Mouse (Mus musculus): ENCODE results near the gene Tbc1d22b.

The Tbc1d22b gene

DNA sequence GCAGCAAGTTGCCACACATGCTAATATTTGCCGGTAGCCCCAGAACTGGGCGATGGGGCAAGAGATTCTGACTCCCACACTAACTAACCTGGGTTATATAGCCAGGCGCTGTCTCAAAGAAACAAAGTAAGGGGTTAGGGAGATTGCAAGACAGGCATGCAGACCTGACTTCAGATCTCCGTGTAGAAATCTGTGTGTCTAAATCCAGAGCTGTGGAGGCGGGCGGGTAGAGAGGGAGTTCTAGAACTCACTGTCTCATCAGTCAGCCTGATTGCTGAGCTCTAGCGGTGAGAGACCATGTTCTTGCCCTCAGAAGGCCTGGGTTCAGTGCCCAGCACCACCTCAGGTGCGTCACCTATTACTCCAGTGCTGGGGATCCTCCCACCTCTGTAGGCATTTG, 73.9 kb downstream of the Tbc1d22b start:
- in situ Hi-C loops (cut with MboI; ENCODE audit: low pct_unique_long_range_greater_than_20kb in 1 of 2, low sequenced_read_pairs in 2 of 2, unreplicated experiment in 1 of 2) = no loop called here

DNA sequence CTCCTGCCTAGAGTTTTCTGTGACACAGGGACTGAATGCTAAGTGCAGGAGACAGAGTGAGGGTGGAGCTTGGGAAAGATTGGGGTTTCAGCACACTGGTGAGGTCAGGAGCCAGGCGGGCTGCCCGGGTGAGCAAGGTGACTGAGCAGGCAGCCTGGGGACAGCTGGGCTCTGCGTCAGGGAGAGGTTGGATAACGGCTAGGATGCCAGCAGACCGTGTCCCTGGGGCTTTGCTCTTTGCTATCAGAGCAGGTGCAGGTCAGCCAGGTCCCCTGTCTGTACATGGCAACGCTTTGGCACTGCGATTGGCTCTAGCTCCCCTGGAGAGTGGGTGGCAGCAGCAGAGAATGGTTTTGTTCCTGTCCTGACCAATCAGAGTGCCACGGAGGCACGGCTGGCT, 77.7 kb downstream of the Tbc1d22b start:
- in situ Hi-C loops (cut with MboI; ENCODE audit: low pct_unique_long_range_greater_than_20kb in 1 of 2, low sequenced_read_pairs in 2 of 2, unreplicated experiment in 1 of 2) = no loop called here

DNA sequence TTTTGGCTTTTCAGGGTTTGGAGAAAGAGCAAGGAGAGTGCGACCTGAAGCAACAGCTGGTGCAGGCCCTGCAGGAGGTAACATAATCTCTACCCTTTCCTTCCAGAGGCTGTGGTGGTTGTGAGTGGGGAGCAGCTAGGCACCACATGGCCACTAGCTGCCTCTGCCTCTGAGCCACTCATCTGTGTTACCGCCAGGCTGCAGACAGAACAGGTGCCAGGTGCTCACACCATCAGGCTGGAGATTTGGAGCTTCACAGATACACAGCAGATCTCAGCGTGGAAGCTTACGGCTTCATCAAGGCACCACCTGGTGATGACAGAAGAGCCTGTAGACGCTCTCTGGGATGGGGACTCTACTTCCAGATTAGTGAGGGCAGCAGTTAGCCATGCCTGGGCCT, 79.4 kb downstream of the Tbc1d22b start:
- in situ Hi-C loops (cut with MboI; ENCODE audit: low pct_unique_long_range_greater_than_20kb in 1 of 2, low sequenced_read_pairs in 2 of 2, unreplicated experiment in 1 of 2) = no loop called here

- in situ Hi-C loops (cut with MboI; ENCODE audit: low pct_unique_long_range_greater_than_20kb in 1 of 2, low sequenced_read_pairs in 2 of 2, unreplicated experiment in 1 of 2) = no loop called here
Observed at GRCm38 (mm10) chr17:29629620-29630019, 80.0 kb downstream of the Tbc1d22b start.

- in situ Hi-C loops (cut with MboI; ENCODE audit: low pct_unique_long_range_greater_than_20kb in 1 of 2, low sequenced_read_pairs in 2 of 2, unreplicated experiment in 1 of 2) = no loop called here
Observed at GRCm38 (mm10) chr17:29632312-29632711, 82.7 kb downstream of the Tbc1d22b start.

- in situ Hi-C loops (cut with MboI; ENCODE audit: low pct_unique_long_range_greater_than_20kb in 1 of 2, low sequenced_read_pairs in 2 of 2, unreplicated experiment in 1 of 2) = no loop called here
Observed at GRCm38 (mm10) chr17:29635492-29635891, 85.9 kb downstream of the Tbc1d22b start.

DNA sequence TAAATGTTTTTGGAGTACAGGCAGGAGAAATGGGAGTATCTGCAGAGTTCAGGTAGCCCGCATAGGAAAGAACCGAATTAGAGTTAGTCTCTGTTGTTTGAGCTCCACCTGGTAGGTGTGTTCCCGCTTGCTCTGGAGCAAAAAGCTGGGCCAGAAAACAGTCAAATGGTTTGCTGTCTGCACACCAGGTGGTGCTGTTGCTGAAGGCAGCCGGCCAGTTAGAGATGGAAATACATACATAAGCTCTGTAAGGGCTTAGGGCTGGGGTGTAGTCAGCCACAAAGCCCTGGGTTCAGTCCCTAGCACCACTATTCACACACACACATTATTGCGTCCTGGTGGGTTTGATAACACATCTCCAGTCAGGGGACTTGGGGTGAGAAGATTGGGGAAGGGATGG, 86.5 kb downstream of the Tbc1d22b start:
- in situ Hi-C loops (cut with MboI; ENCODE audit: low pct_unique_long_range_greater_than_20kb in 1 of 2, low sequenced_read_pairs in 2 of 2, unreplicated experiment in 1 of 2) = no loop called here

- in situ Hi-C loops (cut with MboI; ENCODE audit: low pct_unique_long_range_greater_than_20kb in 1 of 2, low sequenced_read_pairs in 2 of 2, unreplicated experiment in 1 of 2) = no loop called here
Observed at GRCm38 (mm10) chr17:29637377-29637776, 87.8 kb downstream of the Tbc1d22b start.

- in situ Hi-C loops (cut with MboI; ENCODE audit: low pct_unique_long_range_greater_than_20kb in 1 of 2, low sequenced_read_pairs in 2 of 2, unreplicated experiment in 1 of 2) = no loop called here
Observed at GRCm38 (mm10) chr17:29637895-29638294, 88.3 kb downstream of the Tbc1d22b start.

DNA sequence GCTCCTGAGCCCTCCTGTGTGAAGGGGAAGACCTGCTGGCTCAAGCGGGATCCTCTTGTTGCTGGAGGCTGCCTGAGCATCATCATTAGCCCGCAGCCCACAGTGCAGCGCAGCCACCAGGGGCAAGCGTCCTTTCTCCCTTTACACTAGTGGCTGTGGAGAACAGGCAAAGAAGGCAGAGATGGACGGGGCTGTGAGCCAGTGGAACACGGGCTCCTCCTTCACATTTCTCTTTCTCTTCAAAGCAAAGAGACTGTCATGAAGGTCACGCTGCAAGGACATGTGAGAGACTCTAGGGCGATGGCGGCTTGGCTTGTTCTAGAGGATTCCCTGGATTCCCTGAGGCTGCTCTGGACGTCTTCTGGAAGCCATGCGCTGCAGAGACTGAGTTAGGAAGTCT, 91.4 kb downstream of the Tbc1d22b start:
- in situ Hi-C loops (cut with MboI; ENCODE audit: low pct_unique_long_range_greater_than_20kb in 1 of 2, low sequenced_read_pairs in 2 of 2, unreplicated experiment in 1 of 2) = no loop called here

GRCm38 (mm10) chr17:29642219-29642618, 92.6 kb downstream of the Tbc1d22b start:
- in situ Hi-C loops (cut with MboI; ENCODE audit: low pct_unique_long_range_greater_than_20kb in 1 of 2, low sequenced_read_pairs in 2 of 2, unreplicated experiment in 1 of 2) = no loop called here
